Mouse (Mus musculus) neural tube, embryonic 11.5 days (tissue): ENCODE measurements around the gene Kdm3a. TPM values are rescaled to one million over a fixed set of nuclear protein-coding genes. Genes with fewer than 3 reads are reported as not detected.
A peak's percentile ranks its signal among the peaks of the same experiment; 100 is the strongest.

Experiments
- ATAC-seq: fragments of 200-750 bp; cut with Nextera tagmentation; 2 replicates; pipeline ENCODE4 v1.8.0; 2017; ENCODE audit warnings: moderate number of reproducible peaks, mild to moderate bottlenecking, moderate TSS enrichment, moderate library complexity; ENCODE audit not compliant: insufficient read depth, low FRiP score, low TSS enrichment
- DNase-seq: peaks from one replicate; pipeline ENCODE4 v3.0.0-alpha.2; 2015; ENCODE audit warnings: low spot score
- H3K27ac ChIP-seq: fragments of 300-500 bp; sonication (generic); 2 replicates; pipeline ENCODE4 v1.5.1; 2014; ENCODE audit warnings: low read depth, mild to moderate bottlenecking, low read length
- H3K27me3 ChIP-seq: fragments of 300-500 bp; sonication (generic); 2 replicates; pipeline ENCODE4 v1.6.1; 2014; ENCODE audit warnings: mild to moderate bottlenecking, low read length, mixed read lengths; ENCODE audit not compliant: control insufficient read depth, insufficient read depth
- H3K36me3 ChIP-seq: fragments of 300-500 bp; sonication (generic); 2 replicates; pipeline ENCODE4 v1.6.1; 2014; ENCODE audit warnings: mild to moderate bottlenecking, low read length, moderate library complexity, mixed read lengths; ENCODE audit not compliant: control insufficient read depth, insufficient read depth
- H3K4me1 ChIP-seq: fragments of 300-500 bp; sonication (generic); 2 replicates; pipeline ENCODE4 v1.6.1; 2014; ENCODE audit warnings: low read length, mixed read lengths; ENCODE audit not compliant: control insufficient read depth, insufficient read depth
- H3K4me2 ChIP-seq: fragments of 300-500 bp; sonication (generic); 2 replicates; pipeline ENCODE4 v1.6.1; 2014; ENCODE audit warnings: low read depth, mild to moderate bottlenecking, moderate library complexity
- H3K4me3 ChIP-seq: fragments of 300-500 bp; sonication (generic); 2 replicates; pipeline ENCODE4 v1.5.1; 2014; ENCODE audit warnings: low read depth, low read length
- H3K9ac ChIP-seq: fragments of 300-500 bp; sonication (generic); 2 replicates; pipeline ENCODE4 v1.6.1; 2014; ENCODE audit warnings: mild to moderate bottlenecking, low read length
- H3K9me3 ChIP-seq: fragments of 300-500 bp; sonication (generic); 2 replicates; pipeline ENCODE4 v1.6.1; 2016; ENCODE audit warnings: low read length; ENCODE audit not compliant: control insufficient read depth
- WGBS: fragments of 180-500 bp; shearing (Covaris S2); extraction: QIAGEN DNeasy Blood & Tissue Kit; methylation state at CpG from one replicate; pipeline ENCODE4 v1.1.7; 2014; 5-methylcytosine and 5-hydroxymethylcytosine counted together
- polyA plus RNA-seq: library from polyadenylated mRNA; unstranded; fragments of >200 nt; fragmentation: Nextera tagmentation; extraction: Ambion mirVana; gene quantifications from 2 replicates; pipeline ENCODE4 v1.2.1, GENCODE M21; 2014

Kdm3a gene
- polyA plus RNA-seq, 1 experiment from 2014 or later, result 61.1 TPM

GRCm38 (mm10) chr6:71568616-71569015, 64.2 kb downstream of the Kdm3a start:
- H3K36me3 ChIP-seq, result no peaks in the 10 kb centered on the region
- H3K4me2 ChIP-seq, result no peak overlapping the region
- H3K4me3 ChIP-seq, result no peak overlapping the region
- H3K27ac ChIP-seq, result no peak overlapping the region
- no peak overlapping the region for H3K9ac ChIP-seq
- DNase-seq (no peak), ATAC-seq (no peak)
- H3K9me3 ChIP-seq, result no peaks in the 10 kb centered on the region
- no peaks in the 10 kb centered on the region for H3K4me1 ChIP-seq
- WGBS, result 94% methylated on average over 3 of the region's 3 CpGs
- no peaks in the 10 kb centered on the region for H3K27me3 ChIP-seq

GRCm38 (mm10) chr6:71556826-71557225, 76.0 kb downstream of the Kdm3a start:
- 93% methylated on average over 2 of the region's 2 CpGs for WGBS
- Histone ChIP-seq H3K4me2 (no peak overlapping the region), H3K36me3 (no peaks in the 10 kb centered on the region), H3K27ac (no peak overlapping the region), H3K4me3 (no peak overlapping the region), H3K4me1 (no peaks in the 10 kb centered on the region), H3K9me3 (no peaks in the 10 kb centered on the region), H3K9ac (no peak overlapping the region), H3K27me3 (no peaks in the 10 kb centered on the region)
- DNase-seq (no peak), ATAC-seq (no peak)

- no peak overlapping the region for H3K27ac ChIP-seq
- DNase-seq, result no peak
- H3K4me1 ChIP-seq, result no peaks in the 10 kb centered on the region
- no peaks in the 10 kb centered on the region for H3K9me3 ChIP-seq
- H3K4me2 ChIP-seq, result no peak overlapping the region
- H3K4me3 ChIP-seq, result no peak overlapping the region
- no peak overlapping the region for H3K9ac ChIP-seq
- WGBS, result 94% methylated on average over 2 of the region's 2 CpGs
- ATAC-seq, result no peak
- no peaks in the 10 kb centered on the region for H3K27me3 ChIP-seq
- H3K36me3 ChIP-seq, result no peaks in the 10 kb centered on the region
Observed at GRCm38 (mm10) chr6:71555507-71555951, 77.3 kb downstream of the Kdm3a start.

- peak within 1 kb of the TSS; percentile 91 for H3K9ac ChIP-seq
- H3K27me3 ChIP-seq, result no peaks in the 10 kb centered on the region
- H3K9me3 ChIP-seq, result no peaks in the 10 kb centered on the region
- ATAC-seq (peak; percentile 98), DNase-seq (peak; percentile 94)
- H3K27ac ChIP-seq, result peak within 1 kb of the TSS; percentile 89
- peak within 1 kb of the TSS; percentile 36 for H3K4me2 ChIP-seq
- WGBS, result 0% methylated on average over 57 of the region's 59 CpGs
- peak within 1 kb of the TSS; percentile 60 for H3K4me3 ChIP-seq
- H3K36me3 ChIP-seq, result no peaks in the 10 kb centered on the region
- H3K4me1 ChIP-seq, result peaks cover 3% of the 10 kb centered on the region; the same call in 1 of the 2 replicates
Observed at GRCm38 (mm10) chr6:71543686-71544499, 88.9 kb downstream of the Kdm3a start, which contains the start of gene Chmp3. TSS of gene Chmp3 (plus strand) at chr6:71543797.

Other genes starting within 250 kb of the Kdm3a start
- gene Rmnd5a, start 192.4 kb downstream of the Kdm3a start, polyA plus RNA-seq, result 9.7 and 13.0 TPM in 2 replicates
- gene Rnf103, start 139.1 kb downstream of the Kdm3a start, polyA plus RNA-seq, result 18.6 and 19.4 TPM in 2 replicates
- 53.7 and 54.3 TPM in 2 replicates for gene Chmp3, start 89.2 kb downstream of the Kdm3a start, polyA plus RNA-seq
- 99.3 and 118 TPM in 2 replicates for gene Reep1, start 74.6 kb upstream of the Kdm3a start, polyA plus RNA-seq
- gene Mrpl35, start 194.0 kb upstream of the Kdm3a start, polyA plus RNA-seq, result 58.7 and 59.7 TPM in 2 replicates
- gene Immt, start 198.3 kb upstream of the Kdm3a start, polyA plus RNA-seq, result 209 and 220 TPM in 2 replicates